Mouse (Mus musculus): ENCODE measurements at regions not wholly inside any gene's neighbourhood (a gene's known extent, or its start where the extent isn't known, plus 50 kb on each side); places are given as distances from the start of the nearest gene placed in this dataset.

GRCm38 (mm10) chr8:116252455-116253216 lies 252.1 kb upstream of the Dynlrb2 start:
- no peaks in the 10 kb centered on the region for H3K9me3 ChIP-seq (ENCODE audit: control insufficient read depth, insufficient read depth, low read depth, low read length)
- H3K27ac ChIP-seq (ENCODE audit: insufficient read depth, low read depth, low read length, poor library complexity, severe bottlenecking), result no peak overlapping the region
- in situ Hi-C loops (cut with MboI; ENCODE audit: low sequenced_read_pairs in 2 of 2, unreplicated experiment in 2 of 2), result no loop called here
- TF ChIP-seq HCFC1 (IDR thresholded peaks at IDR 0.05; ENCODE audit: borderline replicate concordance, insufficient read depth, low read length), result no peak
- no peak overlapping the region for H3K4me3 ChIP-seq (ENCODE audit: insufficient read depth in 1 of 2, low read depth in 1 of 2, low read length in 2 of 2, poor library complexity in 1 of 2, severe bottlenecking in 1 of 2)
- no peaks in the 10 kb centered on the region for H3K36me3 ChIP-seq (ENCODE audit: control insufficient read depth, insufficient read depth, low read length, poor library complexity, severe bottlenecking)
- DNase-seq (ENCODE audit: low read depth, low spot score), result no peak
- no peak overlapping the region for H3K9ac ChIP-seq (ENCODE audit: insufficient read depth, low read depth, low read length, poor library complexity, severe bottlenecking)
- H3K4me1 ChIP-seq (ENCODE audit: control insufficient read depth in 2 of 2, insufficient read depth in 2 of 2, low read length in 2 of 2, poor library complexity in 1 of 2), result no peaks in the 10 kb centered on the region

DNA sequence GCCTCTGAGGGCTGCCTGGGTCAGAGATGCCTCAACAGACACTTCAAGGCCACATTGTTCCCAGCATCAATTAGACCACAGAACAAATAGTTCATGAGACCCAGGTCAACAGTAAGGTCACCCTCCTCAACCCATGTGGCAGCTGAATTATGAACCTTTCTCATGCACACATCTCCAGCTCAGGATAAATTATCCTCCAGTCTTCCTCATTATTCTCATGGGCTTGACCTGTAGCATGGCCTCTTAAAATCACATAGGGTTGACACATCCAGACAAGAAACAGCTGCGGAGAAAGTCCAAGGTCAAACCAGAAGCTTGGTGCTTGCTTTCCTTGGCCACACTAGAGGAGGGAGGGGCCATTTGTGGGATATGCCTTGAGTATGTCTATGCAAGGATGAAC lies 256.4 kb upstream of the Dynlrb2 start:
- Histone ChIP-seq H3K27ac (ENCODE audit: insufficient read depth, low read depth, low read length, poor library complexity, severe bottlenecking) (no peak overlapping the region), H3K9me3 (ENCODE audit: control insufficient read depth, insufficient read depth, low read depth, low read length) (no peaks in the 10 kb centered on the region), H3K36me3 (ENCODE audit: control insufficient read depth, insufficient read depth, low read length, poor library complexity, severe bottlenecking) (no peaks in the 10 kb centered on the region), H3K4me1 (ENCODE audit: control insufficient read depth in 2 of 2, insufficient read depth in 2 of 2, low read length in 2 of 2, poor library complexity in 1 of 2) (no peaks in the 10 kb centered on the region), H3K4me3 (ENCODE audit: insufficient read depth in 1 of 2, low read depth in 1 of 2, low read length in 2 of 2, poor library complexity in 1 of 2, severe bottlenecking in 1 of 2) (no peak overlapping the region), H3K9ac (ENCODE audit: insufficient read depth, low read depth, low read length, poor library complexity, severe bottlenecking) (no peak overlapping the region)
- in situ Hi-C loops (cut with MboI; ENCODE audit: low sequenced_read_pairs in 2 of 2, unreplicated experiment in 2 of 2), result no loop called here
- no peak for TF ChIP-seq ZNF384 (IDR thresholded peaks at IDR 0.05; ENCODE audit: low read depth, low read length)
- TF ChIP-seq CHD2 (IDR thresholded peaks at IDR 0.05; ENCODE audit: low read depth, low read length), result no peak
- TF ChIP-seq MAFK (IDR thresholded peaks at IDR 0.05; ENCODE audit: insufficient read depth, low read depth, low read length), result no peak
- TF ChIP-seq ZC3H11A (IDR thresholded peaks at IDR 0.05; ENCODE audit: borderline replicate concordance, low read depth, low read length), result no peak
- no peak for TF ChIP-seq HCFC1 (IDR thresholded peaks at IDR 0.05; ENCODE audit: borderline replicate concordance, insufficient read depth, low read length)
- DNase-seq (ENCODE audit: low read depth, low spot score), result no peak

DNA sequence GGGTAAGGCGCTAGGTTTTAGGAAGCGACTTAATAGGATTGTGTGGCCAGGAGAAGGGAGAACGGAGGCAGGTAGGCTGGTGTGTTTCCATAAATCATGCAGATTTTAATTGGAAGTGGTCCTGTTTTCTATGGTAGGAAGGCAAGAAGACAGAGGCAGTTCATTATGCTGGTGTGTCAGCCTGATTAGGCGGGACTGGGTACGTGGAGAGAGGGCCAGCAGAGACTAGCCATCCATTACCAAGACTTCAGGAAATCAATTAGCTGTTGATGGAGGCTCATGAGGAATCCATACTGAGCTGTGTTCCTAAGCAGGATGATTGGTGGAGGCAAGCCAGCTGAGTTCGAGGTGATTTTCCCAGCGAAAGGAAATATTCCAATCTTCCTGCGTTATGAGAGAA lies 261.3 kb upstream of the Dynlrb2 start:
- no peak for DNase-seq (ENCODE audit: low read depth, low spot score)
- H3K4me1 ChIP-seq (ENCODE audit: control insufficient read depth in 2 of 2, insufficient read depth in 2 of 2, low read length in 2 of 2, poor library complexity in 1 of 2), result no peaks in the 10 kb centered on the region
- TF ChIP-seq ZNF384 (IDR thresholded peaks at IDR 0.05; ENCODE audit: low read depth, low read length), result no peak
- H3K9me3 ChIP-seq (ENCODE audit: control insufficient read depth, insufficient read depth, low read depth, low read length), result no peaks in the 10 kb centered on the region
- no peaks in the 10 kb centered on the region for H3K36me3 ChIP-seq (ENCODE audit: control insufficient read depth, insufficient read depth, low read length, poor library complexity, severe bottlenecking)
- no peak overlapping the region for H3K9ac ChIP-seq (ENCODE audit: insufficient read depth, low read depth, low read length, poor library complexity, severe bottlenecking)
- no peak overlapping the region for H3K4me3 ChIP-seq (ENCODE audit: insufficient read depth in 1 of 2, low read depth in 1 of 2, low read length in 2 of 2, poor library complexity in 1 of 2, severe bottlenecking in 1 of 2)
- in situ Hi-C loops (cut with MboI; ENCODE audit: low sequenced_read_pairs in 2 of 2, unreplicated experiment in 2 of 2), result no loop called here
- no peak overlapping the region for H3K27ac ChIP-seq (ENCODE audit: insufficient read depth, low read depth, low read length, poor library complexity, severe bottlenecking)

GRCm38 (mm10) chr8:116242972-116243371 lies 261.8 kb upstream of the Dynlrb2 start:
- Histone ChIP-seq H3K4me1 (ENCODE audit: control insufficient read depth in 2 of 2, insufficient read depth in 2 of 2, low read length in 2 of 2, poor library complexity in 1 of 2) (no peaks in the 10 kb centered on the region), H3K9ac (ENCODE audit: insufficient read depth, low read depth, low read length, poor library complexity, severe bottlenecking) (no peak overlapping the region), H3K27ac (ENCODE audit: insufficient read depth, low read depth, low read length, poor library complexity, severe bottlenecking) (no peak overlapping the region), H3K9me3 (ENCODE audit: control insufficient read depth, insufficient read depth, low read depth, low read length) (no peaks in the 10 kb centered on the region), H3K36me3 (ENCODE audit: control insufficient read depth, insufficient read depth, low read length, poor library complexity, severe bottlenecking) (no peaks in the 10 kb centered on the region), H3K4me3 (ENCODE audit: insufficient read depth in 1 of 2, low read depth in 1 of 2, low read length in 2 of 2, poor library complexity in 1 of 2, severe bottlenecking in 1 of 2) (no peak overlapping the region)
- in situ Hi-C loops (cut with MboI; ENCODE audit: low sequenced_read_pairs in 2 of 2, unreplicated experiment in 2 of 2), result no loop called here
- DNase-seq (ENCODE audit: low read depth, low spot score), result no peak
- TF ChIP-seq CHD2 (IDR thresholded peaks at IDR 0.05; ENCODE audit: low read depth, low read length), result no peak
- TF ChIP-seq HCFC1 (IDR thresholded peaks at IDR 0.05; ENCODE audit: borderline replicate concordance, insufficient read depth, low read length), result no peak
- TF ChIP-seq ZNF384 (IDR thresholded peaks at IDR 0.05; ENCODE audit: low read depth, low read length), result no peak

DNA sequence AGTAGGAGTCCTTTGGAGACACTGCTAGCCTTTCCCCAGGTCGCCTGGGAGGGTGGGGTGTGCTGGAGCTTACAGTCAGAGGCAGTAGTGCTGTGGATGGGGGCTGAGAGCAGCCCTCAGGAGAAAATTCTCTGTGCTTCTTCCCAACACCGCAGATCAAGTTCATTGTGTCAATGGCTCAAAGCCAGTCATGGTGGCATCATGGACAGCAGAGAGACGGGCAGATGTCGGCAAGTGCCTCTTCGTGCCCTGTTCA lies 262.9 kb upstream of the Dynlrb2 start:
- no peak overlapping the region for H3K4me3 ChIP-seq (ENCODE audit: insufficient read depth in 1 of 2, low read depth in 1 of 2, low read length in 2 of 2, poor library complexity in 1 of 2, severe bottlenecking in 1 of 2)
- no peaks in the 10 kb centered on the region for H3K9me3 ChIP-seq (ENCODE audit: control insufficient read depth, insufficient read depth, low read depth, low read length)
- in situ Hi-C loops (cut with MboI; ENCODE audit: low sequenced_read_pairs in 2 of 2, unreplicated experiment in 2 of 2), result no loop called here
- no peak for DNase-seq (ENCODE audit: low read depth, low spot score)
- H3K27ac ChIP-seq (ENCODE audit: insufficient read depth, low read depth, low read length, poor library complexity, severe bottlenecking), result no peak overlapping the region
- no peaks in the 10 kb centered on the region for H3K36me3 ChIP-seq (ENCODE audit: control insufficient read depth, insufficient read depth, low read length, poor library complexity, severe bottlenecking)
- H3K4me1 ChIP-seq (ENCODE audit: control insufficient read depth in 2 of 2, insufficient read depth in 2 of 2, low read length in 2 of 2, poor library complexity in 1 of 2), result no peaks in the 10 kb centered on the region
- no peak overlapping the region for H3K9ac ChIP-seq (ENCODE audit: insufficient read depth, low read depth, low read length, poor library complexity, severe bottlenecking)
- TF ChIP-seq MAFK (IDR thresholded peaks at IDR 0.05; ENCODE audit: insufficient read depth, low read depth, low read length) (no peak), HCFC1 (IDR thresholded peaks at IDR 0.05; ENCODE audit: borderline replicate concordance, insufficient read depth, low read length) (no peak), ZC3H11A (IDR thresholded peaks at IDR 0.05; ENCODE audit: borderline replicate concordance, low read depth, low read length) (no peak), ZNF384 (IDR thresholded peaks at IDR 0.05; ENCODE audit: low read depth, low read length) (no peak), CHD2 (IDR thresholded peaks at IDR 0.05; ENCODE audit: low read depth, low read length) (no peak)

Measured in ES-E14 (cell line).